Mouse (Mus musculus) layer of hippocampus, adult 11-12 months (tissue): Measurements from ENCODE around the gene Cldn4.
A peak's percentile ranks its signal among the peaks of the same experiment; 100 is the strongest.
"Not testable (repeated sequence)": the region's sequence is repeated elsewhere in the genome, so short reads cannot be mapped to it uniquely, and the experiment has no call there.

Experiments
- DNase-seq: peaks from one replicate; pipeline ENCODE4 v3.0.0; 2022; ENCODE audit warnings: low spot score

Cldn4 gene

GRCm38 (mm10) chr5:134946857-134947255 lies at the start of gene Cldn4:
Gene Cldn4 (minus strand): TSS chr5:134946934.
- no peak for DNase-seq

DNA sequence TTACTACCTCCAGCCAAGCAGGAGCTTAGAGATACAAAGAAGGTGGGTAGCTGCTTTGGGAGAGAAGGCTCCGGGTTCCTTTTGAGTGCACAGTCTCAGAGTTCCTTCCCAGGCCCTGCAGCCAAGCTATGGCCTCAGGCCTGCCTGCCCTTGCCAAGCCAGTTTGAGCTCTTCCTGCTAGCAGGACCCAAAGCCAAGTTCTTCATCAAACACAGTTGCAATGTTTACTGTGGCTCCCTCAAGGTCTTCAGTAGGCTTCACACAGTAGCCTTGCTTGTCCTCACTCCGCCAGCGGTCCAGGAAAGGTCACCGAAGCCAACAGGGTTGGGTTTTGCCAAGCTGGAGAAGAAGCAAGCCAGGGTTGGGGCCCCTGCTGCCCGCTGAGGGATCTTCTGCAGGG lies 45.8 kb upstream of the Cldn4 start:
- no peak for DNase-seq

GRCm38 (mm10) chr5:134989741-134990140 lies 43.0 kb upstream of the Cldn4 start:
- DNase-seq: no peak

- DNase-seq: no peak
These were observed 42.4 kb upstream of the Cldn4 start for GRCm38 (mm10) chr5:134989166-134989565.

DNA sequence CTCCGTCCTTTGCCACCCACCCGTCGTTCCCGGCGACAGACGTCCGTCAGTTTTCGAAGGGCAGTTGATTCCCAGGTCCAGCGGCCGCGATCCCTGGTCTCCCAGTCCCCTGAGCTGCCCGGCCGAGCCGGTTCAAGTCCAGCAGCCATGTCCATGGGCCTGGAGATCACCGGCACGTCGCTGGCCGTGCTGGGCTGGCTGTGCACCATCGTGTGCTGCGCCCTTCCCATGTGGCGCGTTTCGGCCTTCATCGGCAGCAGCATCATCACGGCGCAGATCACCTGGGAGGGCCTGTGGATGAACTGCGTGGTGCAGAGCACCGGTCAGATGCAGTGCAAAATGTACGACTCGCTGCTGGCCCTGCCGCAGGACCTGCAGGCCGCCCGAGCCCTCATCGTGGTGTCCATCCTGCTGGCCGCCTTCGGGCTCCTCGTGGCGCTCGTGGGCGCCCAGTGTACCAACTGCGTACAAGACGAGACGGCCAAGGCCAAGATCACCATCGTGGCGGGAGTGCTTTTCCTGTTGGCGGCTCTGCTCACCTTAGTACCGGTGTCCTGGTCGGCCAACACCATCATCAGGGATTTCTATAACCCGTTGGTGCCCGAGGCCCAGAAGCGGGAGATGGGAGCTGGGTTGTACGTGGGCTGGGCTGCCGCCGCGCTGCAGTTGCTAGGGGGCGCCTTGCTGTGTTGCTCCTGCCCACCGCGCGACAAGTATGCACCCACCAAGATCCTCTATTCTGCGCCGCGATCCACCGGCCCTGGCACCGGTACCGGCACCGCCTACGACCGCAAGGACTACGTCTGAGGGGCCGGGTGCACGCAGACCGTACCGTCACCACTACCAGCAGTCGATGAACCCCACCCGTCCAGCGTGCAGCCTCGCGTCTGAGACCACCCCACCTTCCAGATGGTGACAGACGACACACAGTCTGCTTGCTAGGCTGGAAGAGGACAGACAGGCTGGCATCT lies 39.8 kb upstream of the Cldn4 start:
- no peak for DNase-seq

- DNase-seq: no peak
These were observed 39.0 kb upstream of the Cldn4 start, which contains the start of gene Cldn3 for GRCm38 (mm10) chr5:134985633-134986297. Gene Cldn3 (plus strand): TSS chr5:134986214.

- no peak for DNase-seq
These were observed 37.0 kb upstream of the Cldn4 start for GRCm38 (mm10) chr5:134983771-134984170.

DNA sequence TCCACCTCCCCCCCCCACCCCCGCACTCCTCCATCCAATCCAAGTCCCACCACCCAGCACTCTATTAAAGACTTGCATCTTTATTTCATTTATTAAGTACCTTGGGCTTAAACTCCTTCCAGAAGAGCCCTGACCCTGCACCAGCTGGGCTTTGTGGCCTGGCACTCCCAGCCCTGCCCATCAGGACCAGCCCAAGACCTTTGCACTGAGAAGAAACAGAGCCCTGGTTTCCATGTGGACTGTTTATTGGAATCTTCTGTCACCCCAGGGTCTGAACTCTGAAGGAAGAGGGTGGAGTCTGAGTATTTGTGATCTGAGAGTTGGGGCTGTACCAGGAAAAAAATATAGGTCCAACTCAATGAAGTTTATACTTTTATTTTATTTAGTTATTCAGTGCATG lies 36.4 kb upstream of the Cldn4 start:
- DNase-seq: no peak

DNA sequence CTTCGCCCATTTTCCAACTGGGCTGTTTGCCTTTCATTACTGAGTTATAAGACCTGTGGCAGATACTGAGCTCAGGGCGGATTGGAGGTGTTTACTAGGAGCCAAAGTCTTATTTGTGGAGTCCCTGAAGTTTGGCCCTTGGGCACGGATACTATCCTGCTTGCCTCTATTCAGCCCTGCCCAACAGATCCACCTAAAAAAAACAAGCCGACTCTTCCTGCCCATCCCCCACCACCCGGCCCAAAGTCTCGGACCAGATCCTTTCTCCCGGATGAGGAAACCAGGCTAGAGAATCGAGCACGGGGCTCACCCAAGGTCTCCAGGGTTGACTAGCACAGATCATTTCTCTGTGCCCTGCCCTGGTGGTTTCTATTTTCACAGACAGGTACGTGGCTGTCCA lies 34.4 kb upstream of the Cldn4 start:
- DNase-seq: no peak

DNA sequence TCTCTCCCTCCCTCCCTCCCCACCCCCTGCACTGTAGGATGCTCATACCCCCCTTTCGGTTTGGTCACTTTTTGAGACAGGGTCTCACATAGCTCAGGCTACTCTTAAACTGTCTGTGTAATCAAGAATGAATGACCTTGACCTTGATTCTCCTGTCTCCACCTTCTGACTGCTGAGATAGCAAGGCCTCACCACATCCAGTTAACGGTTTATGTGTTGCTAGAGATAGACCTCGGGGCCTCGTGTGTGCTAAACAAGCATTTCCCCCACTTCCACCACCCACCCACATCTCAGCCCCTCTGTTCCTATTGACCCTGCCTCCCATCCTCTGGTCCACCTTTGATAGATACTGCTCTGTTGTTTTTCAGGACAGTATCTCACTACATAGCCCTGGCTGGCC lies 31.1 kb upstream of the Cldn4 start:
- DNase-seq: no peak

GRCm38 (mm10) chr5:134976577-134977250 lies 30.0 kb upstream of the Cldn4 start:
- no peak for DNase-seq

DNA sequence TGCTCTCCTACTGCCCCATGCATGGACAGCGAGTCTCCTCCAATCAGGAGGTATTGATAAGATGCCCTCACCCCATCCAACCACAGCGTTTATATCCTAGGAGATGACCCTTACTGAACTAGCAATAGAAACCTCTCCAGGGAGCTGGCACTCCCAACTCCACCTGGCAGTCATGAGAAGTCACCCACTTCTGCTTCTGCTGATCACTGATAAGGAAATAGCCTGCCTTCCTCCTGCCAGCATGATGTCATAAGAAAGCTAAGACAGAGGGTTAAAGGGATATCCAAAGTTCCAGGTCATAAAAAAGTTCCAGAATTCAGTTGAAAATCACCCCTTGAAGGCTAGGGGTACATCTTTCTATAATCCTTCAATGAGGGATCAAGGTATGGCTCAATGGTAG lies 29.4 kb upstream of the Cldn4 start:
- no peak for DNase-seq

DNA sequence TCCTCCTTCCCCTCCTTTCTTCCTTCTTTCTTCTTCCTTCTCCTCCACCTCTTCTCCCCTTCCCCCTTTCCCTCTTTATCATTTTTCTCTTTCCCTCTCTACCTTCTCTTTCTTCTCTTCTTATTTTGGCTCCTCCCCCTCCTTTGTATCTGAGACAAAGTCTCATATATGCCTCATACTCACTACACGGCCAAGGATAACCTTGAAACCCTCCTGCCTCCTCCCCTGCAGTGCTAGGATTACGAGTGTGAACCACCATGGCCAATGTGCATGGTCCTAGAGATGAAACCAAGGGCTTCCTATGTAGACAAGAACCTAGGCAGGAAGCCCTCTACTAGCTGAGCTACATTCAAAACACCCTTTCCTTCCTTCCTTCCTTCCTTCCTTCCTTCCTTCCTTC lies 28.2 kb upstream of the Cldn4 start:
- DNase-seq: no peak

DNA sequence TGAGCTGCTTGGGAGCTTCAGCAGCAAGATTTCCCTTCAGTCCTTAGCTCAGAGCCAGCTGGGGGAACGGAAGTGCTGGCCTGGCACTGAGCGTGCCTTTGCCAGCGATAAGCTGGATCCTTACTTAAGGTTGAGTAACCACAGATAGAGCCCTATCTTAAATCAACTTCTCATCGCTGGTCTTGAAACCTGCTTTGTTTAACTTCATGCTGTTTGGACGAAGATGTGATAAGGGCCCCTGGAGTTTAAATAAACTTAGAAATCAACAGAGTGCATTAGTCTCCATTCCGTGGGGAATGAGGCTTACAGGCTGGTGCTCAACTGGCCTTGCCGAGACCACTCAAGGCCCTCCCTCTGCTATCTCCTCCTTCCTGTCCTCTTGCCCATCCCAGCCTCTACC lies 27.6 kb upstream of the Cldn4 start:
- DNase-seq: no peak

GRCm38 (mm10) chr5:134973526-134973925 lies 26.8 kb upstream of the Cldn4 start:
- no peak for DNase-seq

DNA sequence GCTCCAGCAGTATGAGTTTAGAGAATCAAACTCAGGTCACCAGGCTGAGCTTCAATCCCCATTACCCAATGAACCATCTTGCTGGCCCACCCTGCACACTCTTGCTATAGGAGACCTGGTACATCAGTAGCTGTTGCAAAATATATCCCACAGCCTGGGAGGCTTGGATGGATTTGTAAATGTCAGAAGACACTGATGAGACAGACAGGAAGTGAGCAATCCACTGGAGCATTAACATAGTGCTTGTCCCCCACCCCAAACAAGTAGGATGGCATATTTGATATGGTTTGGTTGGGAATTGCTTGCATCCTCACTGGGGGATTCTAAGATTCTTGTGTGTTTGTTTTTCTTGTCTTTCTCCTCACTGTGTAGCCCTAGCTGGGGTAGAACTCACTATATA lies 26.3 kb upstream of the Cldn4 start:
- DNase-seq: no peak

DNA sequence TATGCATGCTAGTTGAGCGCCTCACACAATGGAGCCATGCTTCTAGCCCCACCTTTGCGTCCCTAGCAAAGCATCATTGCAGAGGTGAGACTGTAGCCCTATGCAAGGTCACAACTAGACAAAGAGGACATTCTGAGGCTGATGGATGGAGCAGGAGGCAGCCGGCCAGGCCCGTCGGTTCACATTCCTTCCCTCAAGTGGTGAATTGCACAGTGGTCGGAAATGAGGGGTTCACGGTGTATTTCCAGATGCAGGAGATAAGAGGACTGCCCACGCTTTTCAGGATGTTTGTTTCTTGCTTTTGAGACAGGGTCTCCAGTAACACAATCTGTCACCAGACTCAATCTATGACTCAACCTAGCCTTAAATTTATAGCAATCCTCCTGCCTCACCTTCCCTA lies 23.9 kb upstream of the Cldn4 start:
- no peak for DNase-seq

DNA sequence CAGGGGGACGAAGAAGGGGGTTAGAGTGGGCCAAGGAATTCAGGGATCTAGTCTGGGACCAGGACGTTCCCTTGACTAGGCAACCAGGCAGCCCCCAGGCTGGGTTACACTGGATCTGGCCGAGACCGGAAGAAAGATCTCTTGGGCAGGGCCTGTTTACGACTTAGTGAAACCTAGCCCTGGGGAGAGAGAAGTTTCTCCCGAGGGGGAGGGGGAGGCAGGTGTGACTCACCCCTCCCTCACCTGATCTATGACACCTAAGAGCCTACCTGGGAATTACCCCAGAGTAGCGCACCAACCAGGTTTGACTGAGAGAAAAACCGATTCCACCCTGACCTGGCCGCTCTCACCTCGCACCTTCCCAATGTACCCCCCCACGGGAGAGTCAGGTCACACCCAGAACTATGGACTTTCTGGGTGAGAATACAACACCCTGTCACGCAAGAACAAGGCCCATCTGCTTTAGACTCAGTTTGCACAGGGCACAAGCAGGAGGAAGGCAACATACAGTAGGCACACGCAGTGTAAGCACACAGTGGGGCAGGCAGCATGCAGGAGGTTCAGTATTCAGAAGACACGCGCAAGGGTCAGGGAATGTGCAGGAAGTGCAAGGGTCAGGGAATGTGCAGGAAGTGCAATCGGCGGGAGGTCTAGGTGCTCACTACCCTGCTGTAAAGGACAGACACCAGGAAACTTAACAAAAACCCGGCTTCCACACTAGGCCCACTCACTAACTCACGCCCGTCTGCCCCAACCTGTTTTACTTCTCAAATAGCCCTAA lies 20.6 kb upstream of the Cldn4 start:
- no peak for DNase-seq

GRCm38 (mm10) chr5:134965852-134966821 lies 19.4 kb upstream of the Cldn4 start:
- peak; percentile 34 for DNase-seq

DNA sequence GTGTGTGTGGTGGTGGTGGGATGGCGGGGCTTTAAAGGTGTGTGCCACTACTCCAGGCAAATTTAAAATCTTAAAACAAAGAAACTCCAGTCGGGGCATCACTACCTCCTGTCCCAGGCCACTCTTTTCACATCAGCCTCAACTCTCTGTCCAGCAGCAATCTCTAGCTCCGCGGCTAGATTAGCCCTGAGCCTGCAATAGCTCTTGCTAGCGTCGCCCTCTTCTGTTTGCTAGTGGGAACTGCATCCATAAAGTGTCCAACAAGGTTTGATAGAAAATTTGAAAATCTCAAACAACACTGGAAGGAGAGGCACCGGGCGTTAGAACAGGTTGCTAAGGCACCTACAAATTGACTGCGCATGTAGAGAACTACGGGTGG lies 18.7 kb upstream of the Cldn4 start:
- peak; percentile 76 for DNase-seq

GRCm38 (mm10) chr5:134964655-134965054 lies 17.9 kb upstream of the Cldn4 start:
- DNase-seq: not testable (repeated sequence)
